Mouse (Mus musculus) right cerebral cortex, postnatal 4 days (tissue): ENCODE measurements at regions not wholly inside any gene's neighbourhood (a gene's known extent, or its start where the extent isn't known, plus 50 kb on each side); places are given as distances from the start of the nearest gene placed in this dataset.

Source experiments
- DNase-seq: peaks from one replicate; pipeline ENCODE4 v3.0.0-alpha.2; 2022

DNA sequence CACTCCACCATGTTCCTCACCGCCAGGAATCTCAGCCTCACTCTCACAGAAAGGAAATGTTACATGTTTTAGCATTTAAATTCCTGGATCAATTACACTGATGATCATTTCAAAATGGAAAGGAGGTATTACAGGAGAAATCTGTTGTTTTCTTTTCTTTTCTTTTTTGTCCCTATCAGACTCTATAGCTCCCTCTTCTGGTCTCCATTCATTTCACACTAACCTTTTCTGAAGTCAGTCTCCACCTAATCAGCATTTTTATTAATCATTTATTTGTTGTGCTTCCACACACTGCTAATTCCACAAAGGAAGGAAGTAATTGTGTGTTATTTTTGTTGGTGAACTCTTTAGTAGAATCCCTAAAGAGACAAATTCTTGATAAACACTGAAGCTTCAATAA, 130.5 kb upstream of the Car10 start:
- no peak for DNase-seq

DNA sequence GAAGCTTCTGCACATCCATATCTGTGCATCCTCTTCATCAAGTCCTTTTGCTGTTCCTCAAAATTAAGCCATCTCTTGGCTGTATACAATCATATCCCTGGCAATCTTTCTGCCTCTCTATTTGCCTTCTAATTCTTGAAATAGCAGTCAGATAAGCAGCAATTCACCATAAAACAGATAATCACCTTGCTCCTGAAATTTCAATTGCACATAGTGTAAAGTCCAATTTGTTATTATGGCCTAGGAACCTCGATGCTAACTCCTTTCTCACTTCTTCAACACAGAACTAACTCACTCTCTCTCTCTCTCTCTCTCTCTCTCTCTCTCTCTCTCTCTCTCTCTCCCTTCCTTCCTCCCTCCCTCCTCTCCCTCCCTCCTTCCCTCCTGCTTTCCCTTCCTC, 98.2 kb upstream of the Car10 start:
- DNase-seq = no peak

DNA sequence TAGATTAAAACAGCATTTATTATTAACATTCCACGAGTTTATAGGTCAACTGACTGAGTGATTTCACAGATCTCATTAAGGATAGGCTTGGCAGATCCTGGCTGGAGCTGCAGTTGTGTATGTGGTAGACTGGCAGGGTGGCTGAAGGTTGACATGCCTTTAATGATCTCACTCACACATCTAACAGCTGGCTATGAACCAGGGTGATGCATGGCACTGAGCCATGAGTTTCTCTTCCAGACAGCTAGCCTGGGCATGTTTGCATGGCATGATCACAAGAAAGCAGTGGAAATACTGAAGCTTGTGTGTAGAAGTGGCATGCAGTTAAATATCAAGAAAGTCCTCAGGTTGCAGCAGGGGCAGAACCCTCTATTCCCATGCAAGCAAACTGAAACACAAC, 91.8 kb upstream of the Car10 start:
- DNase-seq = peak; percentile 2

DNA sequence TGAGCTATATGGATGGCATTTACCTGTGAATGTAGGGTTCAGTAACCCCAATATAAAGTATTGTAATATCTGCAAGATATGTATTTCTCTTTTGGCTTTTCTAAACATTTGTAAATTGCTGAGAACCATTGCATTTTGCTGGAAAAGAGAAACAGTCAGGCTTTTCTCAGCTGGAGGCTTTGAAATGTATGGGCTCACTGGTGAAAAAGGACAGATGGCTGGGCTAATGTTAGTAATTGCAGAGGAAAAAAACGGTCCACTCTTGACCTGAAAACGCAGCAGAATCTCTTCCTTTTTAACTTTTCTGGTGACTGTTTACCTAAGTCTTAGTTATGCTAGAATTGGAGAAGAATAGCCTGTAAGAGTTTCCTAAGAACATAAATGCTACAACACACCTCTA, 71.8 kb upstream of the Car10 start:
- no peak for DNase-seq

DNA sequence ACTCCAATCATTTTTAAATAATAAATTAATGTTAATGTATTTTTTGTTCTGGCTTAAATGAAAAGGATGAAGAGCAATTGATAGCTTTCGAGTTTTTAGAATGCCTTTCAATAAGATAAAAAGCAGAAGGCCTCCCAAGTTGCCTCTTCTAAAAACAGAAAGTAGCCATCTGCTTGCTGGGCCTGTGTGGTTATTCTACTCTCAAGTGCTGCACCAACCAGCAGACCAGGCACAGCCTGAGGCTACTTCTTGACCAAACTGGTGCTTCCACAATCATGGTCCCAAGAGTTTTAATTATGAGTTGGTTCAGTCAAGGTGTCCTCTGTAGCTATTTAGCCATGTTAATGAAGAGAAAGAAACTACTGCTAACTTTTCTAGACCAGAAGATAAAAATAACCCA, 62.3 kb upstream of the Car10 start:
- no peak for DNase-seq

DNA sequence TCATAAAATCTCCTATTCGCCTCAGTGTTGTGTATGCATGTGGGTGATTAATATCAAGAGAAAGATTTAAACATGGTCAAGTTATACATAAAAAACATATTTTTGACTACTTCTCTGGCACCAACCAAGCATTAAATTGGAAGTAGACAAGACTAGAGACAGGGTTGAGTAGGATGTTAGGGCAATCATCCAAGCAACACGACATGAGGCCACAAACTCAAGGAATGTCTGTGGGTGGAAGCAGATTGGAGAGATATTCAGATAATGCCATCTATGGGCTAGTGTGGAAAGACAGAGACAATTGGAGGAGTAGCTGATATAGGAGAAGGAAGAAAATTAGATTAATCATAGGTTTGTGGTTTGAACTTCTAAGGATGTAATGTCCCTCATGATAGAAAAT, 60.0 kb upstream of the Car10 start:
- DNase-seq = no peak

DNA sequence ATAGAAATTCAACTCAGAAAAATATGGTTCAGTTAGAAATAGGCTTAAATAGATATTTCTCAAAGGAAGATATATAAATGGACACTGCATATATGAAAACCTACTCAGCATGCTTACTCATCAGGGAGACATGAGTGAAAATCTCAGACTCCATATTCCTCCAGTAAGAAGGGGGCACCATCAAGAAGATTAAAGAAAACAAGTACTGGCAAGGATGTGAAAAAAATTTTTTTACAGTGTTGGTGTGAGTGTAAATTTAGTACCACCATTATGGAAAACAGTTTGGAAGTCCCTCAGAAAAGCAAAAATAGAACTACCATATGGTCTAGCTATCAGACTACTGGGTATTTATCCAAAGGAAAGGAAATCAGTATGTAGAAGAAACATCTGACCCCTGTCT, 58.5 kb upstream of the Car10 start:
- no peak for DNase-seq

DNA sequence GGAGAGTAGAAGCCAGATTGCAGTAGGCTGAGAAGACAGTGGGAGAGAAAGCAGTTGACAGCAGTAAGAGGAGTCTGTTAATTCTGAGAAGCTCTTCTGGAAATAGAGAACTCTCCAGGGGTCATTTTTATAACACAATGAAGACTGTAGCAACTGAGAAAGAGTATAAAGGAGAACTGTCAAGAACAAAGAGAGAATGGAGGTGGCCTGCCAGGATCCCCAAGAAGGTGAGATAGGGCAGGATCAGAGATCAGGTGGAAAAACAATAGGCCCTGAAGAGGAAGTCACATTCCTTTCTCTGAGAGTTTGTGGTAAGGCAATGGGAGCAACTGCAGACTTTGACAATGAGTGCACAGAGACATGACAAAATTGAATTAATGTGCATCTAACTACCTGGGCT, 57.0 kb upstream of the Car10 start:
- DNase-seq = no peak

DNA sequence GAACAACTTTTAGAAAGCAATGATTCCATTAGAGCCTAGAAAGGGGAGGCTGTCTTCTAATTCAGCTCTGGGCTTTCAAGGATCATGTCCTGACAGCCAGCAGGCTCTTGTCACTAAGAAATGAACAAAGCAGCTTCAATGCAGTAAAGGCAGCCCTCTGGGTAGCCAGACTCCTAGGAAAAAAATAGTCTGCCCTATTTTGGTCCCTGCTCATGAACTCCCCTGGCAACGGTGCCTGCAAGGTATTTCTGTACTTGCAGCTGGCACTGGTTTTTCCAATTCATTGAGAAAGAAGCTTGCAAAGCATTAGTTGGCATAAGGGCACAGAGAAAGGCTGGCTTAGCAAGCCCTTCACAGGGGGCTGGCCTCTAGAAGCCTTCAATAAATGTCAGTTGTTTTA, 52.8 kb upstream of the Car10 start:
- peak; percentile 8 for DNase-seq
